ENCODE assay signal across 8 mouse cellular contexts in the genomic region with DNA sequence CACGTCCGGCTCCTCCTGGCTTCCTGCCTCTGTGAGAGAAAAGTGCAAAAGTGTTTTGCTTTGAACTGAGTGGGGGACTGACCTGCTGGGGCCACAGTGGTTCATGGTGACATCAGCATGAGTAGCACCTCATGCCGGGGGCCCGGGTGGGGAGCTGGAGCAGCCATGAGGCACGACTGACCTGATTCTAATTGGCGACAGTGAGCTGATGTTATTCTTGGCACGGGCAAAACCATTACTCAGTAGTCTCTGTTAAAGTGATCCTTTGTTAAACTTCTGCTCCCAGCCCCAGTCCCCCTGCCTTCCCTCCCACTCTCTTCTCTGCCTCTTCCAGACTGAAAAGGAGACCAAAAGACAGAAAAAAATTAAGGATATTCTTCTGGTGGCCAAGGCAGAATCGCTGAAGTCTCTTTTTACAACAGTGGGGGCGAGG.
DNase-seq lines count a peak whose midpoint lies in the region; ATAC-seq lines count a peak whose summit lies in the region.

No protein-coding gene starts in this region.

- H3K27ac ChIP-seq in embryonic facial prominence, embryonic 14.5 days (replicated peaks; ENCODE audit: low read depth, low read length): peak overlapping the region; percentile 82
- peak overlapping the region; percentile 88 for H3K27ac ChIP-seq in kidney, embryonic 16.5 days (ENCODE audit: low read length)
- peak overlapping the region; percentile 17; the same call in 1 of the 2 replicates for H3K27ac ChIP-seq in midbrain, embryonic 16.5 days (ENCODE audit: low read length)

- 23% methylated on average over 9 of the region's 9 CpGs for WGBS in embryonic facial prominence, embryonic 14.5 days
- 11% methylated on average over 9 of the region's 9 CpGs for WGBS in kidney, embryonic 16.5 days
- WGBS in midbrain, embryonic 16.5 days: 55% methylated on average over 9 of the region's 9 CpGs

- peak; percentile 90 for ATAC-seq in embryonic facial prominence, embryonic 14.5 days (ENCODE audit: low read depth)
- ATAC-seq in kidney, embryonic 16.5 days (ENCODE audit: low FRiP score, low TSS enrichment): peak; percentile 90
- ATAC-seq in midbrain, embryonic 16.5 days: no peak
- no peak for ATAC-seq in erythroid progenitor cell, adult 5-6 weeks (replicated peaks; ENCODE audit: low FRiP score, poor library complexity, severe bottlenecking)

- H3K9me3 ChIP-seq in embryonic facial prominence, embryonic 14.5 days (ENCODE audit: control insufficient read depth, low read length): no peaks in the 10 kb centered on the region
- no peaks in the 10 kb centered on the region for H3K9me3 ChIP-seq in kidney, embryonic 16.5 days (ENCODE audit: low read length)
- no peaks in the 10 kb centered on the region for H3K9me3 ChIP-seq in midbrain, embryonic 16.5 days (replicated peaks; ENCODE audit: control insufficient read depth, low read length, poor library complexity, severe bottlenecking)

- no peak overlapping the region for H3K9ac ChIP-seq in embryonic facial prominence, embryonic 14.5 days (ENCODE audit: low read depth, low read length)
- peak overlapping the region; percentile 12; the same call in 1 of the 2 replicates for H3K9ac ChIP-seq in kidney, embryonic 16.5 days (replicated peaks; ENCODE audit: low read length)
- no peak overlapping the region for H3K9ac ChIP-seq in midbrain, embryonic 16.5 days (ENCODE audit: low read depth, low read length)

- peaks cover 21% of the 10 kb centered on the region for H3K4me1 ChIP-seq in embryonic facial prominence, embryonic 14.5 days (ENCODE audit: control insufficient read depth, insufficient read depth, low read length)
- peaks cover 18% of the 10 kb centered on the region for H3K4me1 ChIP-seq in kidney, embryonic 16.5 days (ENCODE audit: insufficient read depth, low read length)
- H3K4me1 ChIP-seq in midbrain, embryonic 16.5 days (ENCODE audit: control insufficient read depth, insufficient read depth, low read length): peaks cover 2% of the 10 kb centered on the region; the same call in 1 of the 2 replicates

- peak overlapping the region; percentile 5; the same call in 1 of the 2 replicates for H3K4me2 ChIP-seq in embryonic facial prominence, embryonic 14.5 days (ENCODE audit: low read depth, low read length)
- peak overlapping the region; percentile 31; the same call in 1 of the 2 replicates for H3K4me2 ChIP-seq in kidney, embryonic 16.5 days (replicated peaks; ENCODE audit: low read depth, low read length)
- H3K4me2 ChIP-seq in midbrain, embryonic 16.5 days (ENCODE audit: low read length): no peak overlapping the region

- peaks cover 9% of the 10 kb centered on the region; the same call in 1 of the 2 replicates for H3K36me3 ChIP-seq in embryonic facial prominence, embryonic 14.5 days (ENCODE audit: control insufficient read depth, insufficient read depth, low read length)
- peaks cover 3% of the 10 kb centered on the region; the same call in 1 of the 2 replicates for H3K36me3 ChIP-seq in kidney, embryonic 16.5 days (ENCODE audit: insufficient read depth, low read length)
- peaks cover 3% of the 10 kb centered on the region; the same call in 1 of the 2 replicates for H3K36me3 ChIP-seq in midbrain, embryonic 16.5 days (ENCODE audit: control insufficient read depth, insufficient read depth, low read length)

- H3K27me3 ChIP-seq in embryonic facial prominence, embryonic 14.5 days (replicated peaks; ENCODE audit: control insufficient read depth, insufficient read depth, low read length): no peaks in the 10 kb centered on the region
- H3K27me3 ChIP-seq in kidney, embryonic 16.5 days (ENCODE audit: insufficient read depth, low read length): no peaks in the 10 kb centered on the region
- H3K27me3 ChIP-seq in midbrain, embryonic 16.5 days (ENCODE audit: control insufficient read depth, insufficient read depth, low read depth, low read length): no peaks in the 10 kb centered on the region

- no peak overlapping the region for H3K4me3 ChIP-seq in embryonic facial prominence, embryonic 14.5 days (ENCODE audit: low read depth, low read length)
- H3K4me3 ChIP-seq in kidney, embryonic 16.5 days (ENCODE audit: low read length): no peak overlapping the region
- no peak overlapping the region for H3K4me3 ChIP-seq in midbrain, embryonic 16.5 days (ENCODE audit: low read depth, low read length)

- peak; percentile 25 for DNase-seq in ovary, adult 18-20 months (ENCODE audit: low spot score)
- DNase-seq in ovary, postnatal 36 days (ENCODE audit: low spot score): no peak
- DNase-seq in embryonic facial prominence, embryonic 14.5 days (ENCODE audit: low spot score): peak; percentile 91
- DNase-seq in heart, adult 9 months (ENCODE audit: low spot score in 2 of 2): peak; percentile 73 to 77
- DNase-seq in urinary bladder, adult 2 months (ENCODE audit: low spot score): no peak

Comparison
In these comparisons a context has a peak if more than half of its experiments do, and no peak if none do; other contexts are left out.
1. DNase-seq: peak in ovary, adult 18-20 months (single experiment), embryonic facial prominence, embryonic 14.5 days (single experiment) and heart, adult 9 months (2 of 2); none in ovary, postnatal 36 days (single experiment) and urinary bladder, adult 2 months (single experiment).
2. ATAC-seq: peak in embryonic facial prominence, embryonic 14.5 days (single experiment) and kidney, embryonic 16.5 days (single experiment); none in midbrain, embryonic 16.5 days (single experiment) and erythroid progenitor cell, adult 5-6 weeks (single experiment).
3. H3K27ac ChIP-seq: peak in every context shown above with its lines; median percentile 88 in kidney, embryonic 16.5 days; 82 in embryonic facial prominence, embryonic 14.5 days; 17 in midbrain, embryonic 16.5 days.